ENCODE assay signal across 11 mouse cellular contexts in the genomic region with DNA sequence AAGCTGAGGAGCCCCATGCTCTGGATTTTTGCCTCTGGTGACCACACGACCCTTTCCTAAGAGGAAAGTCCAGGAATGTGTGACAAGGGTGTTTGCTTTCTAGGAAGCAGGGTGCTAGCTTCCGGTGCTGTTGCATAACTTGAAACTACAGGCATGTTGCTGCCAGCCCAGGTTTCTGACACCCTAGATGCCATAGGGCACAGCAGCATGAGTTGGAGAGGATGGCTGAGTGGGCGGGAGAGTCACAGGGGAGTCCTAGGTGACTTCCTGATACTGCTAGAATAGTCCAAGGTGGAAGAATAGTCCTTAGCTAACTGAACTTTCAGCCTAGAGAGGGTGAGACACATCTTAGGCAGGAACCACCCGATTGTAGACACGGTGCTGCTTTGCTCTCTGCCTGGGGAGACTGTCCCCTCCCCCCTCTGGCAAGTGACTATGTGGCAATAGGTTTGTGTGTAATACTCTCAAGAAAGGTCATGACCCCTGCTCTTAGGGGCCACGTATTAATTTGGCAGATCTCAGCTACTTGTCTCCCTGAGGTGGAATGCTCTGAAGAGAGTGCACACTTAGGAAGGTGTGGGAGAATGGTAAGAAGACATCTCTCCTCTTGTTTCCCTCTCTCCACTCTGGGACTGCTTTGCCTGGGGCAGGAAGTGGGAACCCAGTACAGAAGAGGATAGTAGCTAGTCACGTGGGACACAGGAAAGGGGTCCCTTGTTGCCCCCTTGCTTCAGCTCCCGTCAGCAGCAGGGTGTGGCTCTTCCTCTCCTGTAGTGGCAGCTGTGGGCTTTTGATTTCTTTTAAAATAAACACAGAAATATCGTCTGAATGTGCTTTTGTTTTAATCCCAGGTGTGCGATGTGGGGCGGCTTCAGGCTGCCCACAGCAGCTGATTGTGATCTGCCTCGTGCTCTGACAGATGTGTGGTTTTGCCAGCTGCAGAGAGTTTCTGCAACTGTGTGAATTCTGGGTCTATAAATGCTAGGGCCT. TPM values are rescaled to one million over a fixed set of nuclear protein-coding genes. Genes with fewer than 3 reads are reported as not detected.
DNase-seq lines count a peak whose midpoint lies in the region; ATAC-seq lines count a peak whose summit lies in the region.
"Had no signal": no experiment of that assay in that cellular context is flagged by ENCODE, and none has a peak within 500 bp of the region (broad histone marks: within the 10 kb centered on the region; RNA-seq: fewer than 3 reads in every experiment).

No protein-coding gene starts in this region.

- 0 out of 2 replicates have a peak, but pooled peaks have one; percentile 21 for ATAC-seq in heart, embryonic 16.5 days (replicated peaks; ENCODE audit: extremely low read depth, insufficient read depth, low FRiP score)
- ATAC-seq in lung, embryonic 16.5 days (ENCODE audit: low read depth): peak; percentile 21; the same call in 1 of the 2 replicates
- ATAC-seq in midbrain, embryonic 14.5 days (ENCODE audit: low FRiP score, low TSS enrichment): no peak

- H3K4me3 ChIP-seq in heart, embryonic 16.5 days (ENCODE audit: low read length): no peak overlapping the region
- H3K4me3 ChIP-seq in lung, embryonic 16.5 days (ENCODE audit: low read length): no peak overlapping the region
- no peak overlapping the region for H3K4me3 ChIP-seq in midbrain, embryonic 14.5 days (replicated peaks; ENCODE audit: low read depth, low read length)
- H3K4me3 ChIP-seq: embryonic facial prominence, embryonic 13.5 days; hindbrain, embryonic 13.5 days had no signal

- H3K9me3 ChIP-seq in heart, embryonic 16.5 days (replicated peaks; ENCODE audit: control insufficient read depth, low read length): no peaks in the 10 kb centered on the region
- no peaks in the 10 kb centered on the region for H3K9me3 ChIP-seq in lung, embryonic 16.5 days (ENCODE audit: control insufficient read depth, low read length)
- H3K9me3 ChIP-seq in midbrain, embryonic 14.5 days (ENCODE audit: control insufficient read depth, low read length): no peaks in the 10 kb centered on the region
- H3K9me3 ChIP-seq: embryonic facial prominence, embryonic 13.5 days; hindbrain, embryonic 13.5 days had no signal

- 33% methylated on average over 12 of the region's 12 CpGs for WGBS in heart, embryonic 16.5 days
- 24% methylated on average over 12 of the region's 12 CpGs for WGBS in lung, embryonic 16.5 days
- WGBS in midbrain, embryonic 14.5 days: 69% methylated on average over 12 of the region's 12 CpGs

- H3K27me3 ChIP-seq in heart, embryonic 16.5 days (ENCODE audit: control insufficient read depth, insufficient read depth, low read length): peaks cover 3% of the 10 kb centered on the region; the same call in 1 of the 2 replicates
- H3K27me3 ChIP-seq in lung, embryonic 16.5 days (ENCODE audit: control insufficient read depth, insufficient read depth, low read depth, low read length): peaks cover 25% of the 10 kb centered on the region
- peaks cover 34% of the 10 kb centered on the region for H3K27me3 ChIP-seq in midbrain, embryonic 14.5 days (ENCODE audit: control insufficient read depth, insufficient read depth, low read length)

- H3K9ac ChIP-seq in heart, embryonic 16.5 days (ENCODE audit: low read length): no peak overlapping the region
- no peak overlapping the region for H3K9ac ChIP-seq in lung, embryonic 16.5 days (ENCODE audit: low read length)
- H3K9ac ChIP-seq in midbrain, embryonic 14.5 days (replicated peaks; ENCODE audit: low read length): no peak overlapping the region
- H3K9ac ChIP-seq: embryonic facial prominence, embryonic 13.5 days; hindbrain, embryonic 13.5 days had no signal

- H3K4me1 ChIP-seq in heart, embryonic 16.5 days (ENCODE audit: control insufficient read depth, insufficient read depth, low read length): peaks cover 34% of the 10 kb centered on the region
- peaks cover 16% of the 10 kb centered on the region for H3K4me1 ChIP-seq in lung, embryonic 16.5 days (replicated peaks; ENCODE audit: control insufficient read depth, insufficient read depth, low read length)
- peaks cover 6% of the 10 kb centered on the region; the same call in 1 of the 2 replicates for H3K4me1 ChIP-seq in midbrain, embryonic 14.5 days (ENCODE audit: control insufficient read depth, insufficient read depth, low read length)

- DNase-seq in heart, adult 9 months (ENCODE audit: low spot score in 2 of 2): no peak
- peak; percentile 57 for DNase-seq in adipocyte (ENCODE audit: low spot score)
- DNase-seq in thymus, adult 18-20 months: peak; percentile 49 to 72
- DNase-seq in midbrain, embryonic 14.5 days: no peak
- no peak for DNase-seq in layer of hippocampus, adult 18-20 months (ENCODE audit: low spot score in 2 of 2)
- no peak for DNase-seq in retina, embryonic 14.5 days (ENCODE audit: low spot score)

- no peak overlapping the region for H3K4me2 ChIP-seq in heart, embryonic 16.5 days (ENCODE audit: low read depth, low read length)
- H3K4me2 ChIP-seq in lung, embryonic 16.5 days (ENCODE audit: low read depth, low read length): no peak overlapping the region; the same call in 1 of the 2 replicates
- no peak overlapping the region for H3K4me2 ChIP-seq in midbrain, embryonic 14.5 days (ENCODE audit: low read length)
- H3K4me2 ChIP-seq: embryonic facial prominence, embryonic 13.5 days; hindbrain, embryonic 13.5 days had no signal

- peaks cover 12% of the 10 kb centered on the region for H3K36me3 ChIP-seq in heart, embryonic 16.5 days (ENCODE audit: control insufficient read depth, insufficient read depth)
- peaks cover 12% of the 10 kb centered on the region for H3K36me3 ChIP-seq in lung, embryonic 16.5 days (ENCODE audit: control insufficient read depth, insufficient read depth, low read length)
- H3K36me3 ChIP-seq in midbrain, embryonic 14.5 days (ENCODE audit: control insufficient read depth, insufficient read depth, low read length): peaks cover 32% of the 10 kb centered on the region

- H3K27ac ChIP-seq in heart, embryonic 16.5 days (ENCODE audit: low read length): no peak overlapping the region; the same call in 1 of the 2 replicates
- H3K27ac ChIP-seq in lung, embryonic 16.5 days (ENCODE audit: low read length): peak overlapping the region; percentile 42; the same call in 1 of the 2 replicates
- no peak overlapping the region for H3K27ac ChIP-seq in midbrain, embryonic 14.5 days (replicated peaks; ENCODE audit: low read depth, low read length)
- H3K27ac ChIP-seq: embryonic facial prominence, embryonic 13.5 days; hindbrain, embryonic 13.5 days had no signal

RNA-seq across cellular contexts. Expression of a gene that starts 3.4 kb away (rescaled TPM):
- polyA plus RNA-seq in heart, embryonic 16.5 days (2015; fragmentation: Nextera tagmentation; extraction: Ambion mirVana): 2.8 and 3.6 TPM in 2 replicates
- polyA plus RNA-seq in lung, embryonic 16.5 days (2015; fragmentation: Nextera tagmentation; extraction: Ambion mirVana): 1.3 and 1.5 TPM in 2 replicates
- polyA plus RNA-seq in midbrain, embryonic 14.5 days (2014; fragmentation: Nextera tagmentation; extraction: Ambion mirVana): not detected in 2 replicates
- not detected for total RNA-seq in layer of hippocampus, adult 18-20 months (2021)
- total RNA-seq: midbrain, postnatal 0 days had no signal
- polyA plus RNA-seq: hindbrain, embryonic 13.5 days; midbrain, postnatal 0 days had no signal

RNA-seq across cellular contexts. Expression of a gene that starts 11.9 kb away (rescaled TPM):
- 42.1 and 48.6 TPM in 2 replicates for polyA plus RNA-seq in heart, embryonic 16.5 days (2015; fragmentation: Nextera tagmentation; extraction: Ambion mirVana)
- 38.1 and 40.1 TPM in 2 replicates for polyA plus RNA-seq in lung, embryonic 16.5 days (2015; fragmentation: Nextera tagmentation; extraction: Ambion mirVana)
- 33.7 and 34.4 TPM in 2 replicates for polyA plus RNA-seq in midbrain, embryonic 14.5 days (2014; fragmentation: Nextera tagmentation; extraction: Ambion mirVana)
- 10 to 100 TPM; 40.3 to 45.5 TPM for total RNA-seq in layer of hippocampus, adult 18-20 months (2021)

RNA-seq across cellular contexts. Expression of a gene that starts 12.0 kb away (rescaled TPM):
- polyA plus RNA-seq in heart, embryonic 16.5 days (2015; fragmentation: Nextera tagmentation; extraction: Ambion mirVana): 25.2 and 27.8 TPM in 2 replicates
- 34.7 and 36.9 TPM in 2 replicates for polyA plus RNA-seq in lung, embryonic 16.5 days (2015; fragmentation: Nextera tagmentation; extraction: Ambion mirVana)
- 80.6 and 93.1 TPM in 2 replicates for polyA plus RNA-seq in midbrain, embryonic 14.5 days (2014; fragmentation: Nextera tagmentation; extraction: Ambion mirVana)
- 10 to 100 TPM; 21.1 to 22.3 TPM for total RNA-seq in layer of hippocampus, adult 18-20 months (2021)

RNA-seq across cellular contexts. Expression of a gene that starts 20.7 kb away (rescaled TPM):
- 15.9 and 16.1 TPM in 2 replicates for polyA plus RNA-seq in heart, embryonic 16.5 days (2015; fragmentation: Nextera tagmentation; extraction: Ambion mirVana)
- 19.8 and 20.6 TPM in 2 replicates for polyA plus RNA-seq in lung, embryonic 16.5 days (2015; fragmentation: Nextera tagmentation; extraction: Ambion mirVana)
- 47.1 and 60.9 TPM in 2 replicates for polyA plus RNA-seq in midbrain, embryonic 14.5 days (2014; fragmentation: Nextera tagmentation; extraction: Ambion mirVana)
- 10 to 100 TPM; 18.5 to 22.1 TPM for total RNA-seq in layer of hippocampus, adult 18-20 months (2021)

RNA-seq across cellular contexts. Expression of a gene that starts 31.2 kb away (rescaled TPM):
- polyA plus RNA-seq in heart, embryonic 16.5 days (2015; fragmentation: Nextera tagmentation; extraction: Ambion mirVana): 170 and 202 TPM in 2 replicates
- 219 and 241 TPM in 2 replicates for polyA plus RNA-seq in lung, embryonic 16.5 days (2015; fragmentation: Nextera tagmentation; extraction: Ambion mirVana)
- polyA plus RNA-seq in midbrain, embryonic 14.5 days (2014; fragmentation: Nextera tagmentation; extraction: Ambion mirVana): 20.2 and 36.2 TPM in 2 replicates
- 10 to 100 TPM; 10.8 to 11.3 TPM for total RNA-seq in layer of hippocampus, adult 18-20 months (2021)

Comparison
In these comparisons a context has a peak if more than half of its experiments do, and no peak if none do; other contexts are left out.
1. DNase-seq: peak in adipocyte (single experiment) and thymus, adult 18-20 months (2 of 2); none in heart, adult 9 months (0 of 2), midbrain, embryonic 14.5 days (single experiment), layer of hippocampus, adult 18-20 months (0 of 2) and retina, embryonic 14.5 days (single experiment).